Mouse (Mus musculus) spleen, adult 2 months (tissue): ENCODE data around the gene Fgfr2. TPM values are rescaled to one million over a fixed set of nuclear protein-coding genes. Genes with fewer than 3 reads are reported as not detected.

ENCODE experiments used
- DNase-seq, 2 experiments: peaks; one replicate each; pipeline versions ENCODE4 v3.0.0 to v3.0.0-alpha.2; 2012 to 2021; ENCODE audit warnings: low spot score in 2 of 2, low read depth in 1 of 2
- H3K27ac ChIP-seq: fragments of 200-500 bp; 2 replicates; pipeline ENCODE4 v1.5.1; 2012; ENCODE audit warnings: low read length, inconsistent platforms; ENCODE audit not compliant: insufficient read depth
- H3K27me3 ChIP-seq: fragments of 200-500 bp; 2 replicates; pipeline ENCODE4 v1.6.1; 2012; ENCODE audit warnings: mild to moderate bottlenecking, moderate library complexity, low read length, inconsistent platforms; ENCODE audit not compliant: control insufficient read depth, insufficient read depth
- H3K36me3 ChIP-seq: fragments of 200-500 bp; 2 replicates; pipeline ENCODE4 v1.6.1; 2012; ENCODE audit warnings: mild to moderate bottlenecking, low read length, inconsistent platforms; ENCODE audit not compliant: control insufficient read depth, insufficient read depth
- H3K4me1 ChIP-seq: fragments of 200-500 bp; 2 replicates; pipeline ENCODE4 v1.6.1; 2011; ENCODE audit warnings: inconsistent platforms; ENCODE audit not compliant: control insufficient read depth, insufficient read depth, insufficient read length
- H3K4me3 ChIP-seq: fragments of 200-500 bp; 2 replicates; pipeline ENCODE4 v1.5.1; 2011; ENCODE audit warnings: mild to moderate bottlenecking, inconsistent platforms; ENCODE audit not compliant: insufficient read depth, insufficient read length; ENCODE audit errors: extremely low read depth
- CTCF ChIP-seq: fragments of 200-500 bp; IDR thresholded peaks from 2 replicates; pipeline ENCODE4 v1.5.1; 2011; ENCODE audit warnings: mild to moderate bottlenecking, inconsistent platforms; ENCODE audit not compliant: insufficient read depth, insufficient read length, insufficient replicate concordance; ENCODE audit errors: extremely low read depth
- POLR2A ChIP-seq: fragments of 200-500 bp; IDR thresholded peaks from 2 replicates; pipeline ENCODE4 v1.6.1; 2011; ENCODE audit warnings: low read depth, low read length, inconsistent platforms
- WGBS: fragments of 180-500 bp; shearing (Covaris S2); methylation state at CpG from one replicate; pipeline ENCODE4 v1.1.7; 2018; 5-methylcytosine and 5-hydroxymethylcytosine counted together
- polyA plus RNA-seq: library from polyadenylated mRNA; depleted of rRNA; stranded (reverse); fragments of >200 nt; gene quantifications from 2 replicates; pipeline ENCODE4 v1.2.3, GENCODE M21; 2012

Gene Fgfr2
- polyA plus RNA-seq, 1 experiment: 1.6 TPM

DNA sequence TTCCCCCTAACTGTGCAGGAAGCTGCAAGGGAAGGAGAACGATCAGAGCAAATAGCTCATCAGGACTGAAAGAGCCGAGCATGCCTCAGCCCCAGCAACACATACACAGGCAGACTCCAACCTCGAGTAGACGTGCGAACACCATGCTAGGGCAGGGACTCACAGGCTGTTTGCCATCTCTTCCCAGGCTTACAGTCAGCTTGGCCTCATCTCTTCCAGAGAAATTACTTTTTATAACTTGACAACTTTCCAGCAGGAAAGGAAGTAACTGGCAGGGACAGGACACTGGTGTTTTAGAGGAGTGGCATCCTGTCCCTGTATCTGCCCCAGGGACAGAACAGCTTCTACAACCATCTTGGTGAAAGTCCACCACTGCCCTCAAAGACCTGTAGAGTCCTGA is 879.9 kb downstream of the Fgfr2 start:
- WGBS: 71% methylated on average over 5 of the region's 5 CpGs
- Histone ChIP-seq H3K4me3 (no peak overlapping the region), H3K4me1 (no peaks in the 10 kb centered on the region), H3K27me3 (no peaks in the 10 kb centered on the region), H3K27ac (peak overlapping the region; percentile 13; the same call in 1 of the 2 replicates), H3K36me3 (peaks cover 56% of the 10 kb centered on the region)
- DNase-seq: no peak
- TF ChIP-seq POLR2A: no peak
- TF ChIP-seq CTCF: no peak

- Histone ChIP-seq H3K27ac (0 out of 2 replicates have a peak overlapping the region, but pooled peaks have one; percentile 13), H3K27me3 (no peaks in the 10 kb centered on the region), H3K4me1 (no peaks in the 10 kb centered on the region), H3K36me3 (peaks cover 62% of the 10 kb centered on the region), H3K4me3 (no peak overlapping the region)
- WGBS: 61% methylated on average over 4 of the region's 4 CpGs
- DNase-seq: no peak
- TF ChIP-seq CTCF (no peak), POLR2A (no peak)
Observed at GRCm38 (mm10) chr7:132242617-132243141, 880.5 kb downstream of the Fgfr2 start.

- no peaks in the 10 kb centered on the region for H3K4me1 ChIP-seq
- WGBS: 78% methylated on average over 3 of the region's 3 CpGs
- DNase-seq: no peak
- TF ChIP-seq POLR2A: no peak
- TF ChIP-seq CTCF: no peak
- no peak overlapping the region for H3K4me3 ChIP-seq
- no peaks in the 10 kb centered on the region for H3K27me3 ChIP-seq
- H3K27ac ChIP-seq: no peak overlapping the region
- peaks cover 51% of the 10 kb centered on the region for H3K36me3 ChIP-seq
Observed at GRCm38 (mm10) chr7:132238921-132239320, 884.2 kb downstream of the Fgfr2 start.

DNA sequence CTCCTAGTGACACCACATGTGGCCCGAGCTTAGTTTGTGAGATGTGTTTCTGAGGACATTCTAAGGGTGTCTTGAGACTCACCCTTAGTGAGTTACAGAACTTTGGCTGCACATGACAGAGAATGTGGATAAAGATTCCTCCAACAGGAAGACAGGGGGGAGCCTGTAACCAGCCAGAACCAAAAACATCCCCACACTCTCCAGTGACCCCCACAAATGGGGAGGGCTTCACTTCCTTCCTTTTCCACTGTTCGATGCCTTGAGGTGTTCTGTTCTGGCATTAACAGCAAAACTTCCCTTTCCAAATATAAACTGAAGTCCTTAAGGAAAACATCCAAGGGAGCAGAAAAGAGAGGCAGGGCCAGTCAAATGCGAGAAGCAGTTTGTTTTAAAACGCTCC is 886.0 kb downstream of the Fgfr2 start:
- Histone ChIP-seq H3K27ac (no peak overlapping the region), H3K36me3 (peaks cover 48% of the 10 kb centered on the region), H3K27me3 (no peaks in the 10 kb centered on the region), H3K4me3 (no peak overlapping the region), H3K4me1 (no peaks in the 10 kb centered on the region)
- 66% methylated on average over 4 of the region's 4 CpGs for WGBS
- TF ChIP-seq CTCF: no peak
- TF ChIP-seq POLR2A: no peak
- no peak for DNase-seq

DNA sequence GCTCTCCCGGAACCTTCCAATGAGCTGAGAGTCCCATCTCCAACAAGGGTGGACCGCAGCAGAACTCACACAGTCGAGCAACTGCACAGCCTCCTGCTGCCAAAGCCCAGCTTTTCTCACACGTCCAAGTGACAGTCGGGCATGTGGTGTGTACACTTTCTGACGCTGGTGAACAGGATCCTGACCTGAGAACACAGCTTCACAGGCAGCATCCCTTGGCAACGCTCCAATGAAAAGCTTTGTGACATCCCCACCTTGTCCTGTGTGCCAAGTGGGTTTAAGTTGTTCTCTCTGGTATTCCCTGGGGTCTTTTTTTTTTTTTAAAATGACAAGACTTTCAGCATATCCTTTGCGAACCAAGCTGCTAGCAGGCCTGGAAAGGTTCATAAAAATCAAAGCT is 886.4 kb downstream of the Fgfr2 start:
- TF ChIP-seq POLR2A (no peak), CTCF (no peak)
- no peak overlapping the region for H3K27ac ChIP-seq
- no peak for DNase-seq
- 88% methylated on average over 8 of the region's 8 CpGs for WGBS
- H3K4me1 ChIP-seq: no peaks in the 10 kb centered on the region
- peaks cover 45% of the 10 kb centered on the region for H3K36me3 ChIP-seq
- H3K27me3 ChIP-seq: no peaks in the 10 kb centered on the region
- H3K4me3 ChIP-seq: no peak overlapping the region

GRCm38 (mm10) chr7:132234250-132234649 is 888.9 kb downstream of the Fgfr2 start:
- peaks cover 28% of the 10 kb centered on the region for H3K36me3 ChIP-seq
- no peaks in the 10 kb centered on the region for H3K27me3 ChIP-seq
- WGBS: 96% methylated on average over 3 of the region's 3 CpGs
- no peak overlapping the region for H3K27ac ChIP-seq
- no peak for DNase-seq
- H3K4me1 ChIP-seq: no peaks in the 10 kb centered on the region
- no peak overlapping the region for H3K4me3 ChIP-seq
- TF ChIP-seq POLR2A (no peak), CTCF (no peak)

GRCm38 (mm10) chr7:132233732-132234131 is 889.4 kb downstream of the Fgfr2 start:
- TF ChIP-seq CTCF: no peak
- no peak for TF ChIP-seq POLR2A

More at GRCm38 (mm10) chr7:132233732-132234131, 889.4 kb downstream of the Fgfr2 start:
- Histone ChIP-seq H3K27me3 (no peaks in the 10 kb centered on the region), H3K4me1 (no peaks in the 10 kb centered on the region), H3K27ac (no peak overlapping the region), H3K36me3 (peaks cover 25% of the 10 kb centered on the region), H3K4me3 (no peak overlapping the region)
- 82% methylated on average over 4 of the region's 4 CpGs for WGBS
- no peak for DNase-seq
